Mouse (Mus musculus): ENCODE measurements at regions not wholly inside any gene's neighbourhood (a gene's known extent, or its start where the extent isn't known, plus 50 kb on each side); places are given as distances from the start of the nearest gene placed in this dataset.

- no peak for DNase-seq (ENCODE audit: low spot score)
Observed at GRCm38 (mm10) chr13:99847531-99847930, 53.4 kb downstream of the Cartpt start.

GRCm38 (mm10) chr13:99842626-99843025 lies 58.3 kb downstream of the Cartpt start:
- DNase-seq (ENCODE audit: low spot score), result peak; percentile 84

- no peak for DNase-seq (ENCODE audit: low spot score)
Observed at GRCm38 (mm10) chr13:99839446-99839845, 61.4 kb downstream of the Cartpt start.

GRCm38 (mm10) chr13:99837772-99838425 lies 63.0 kb downstream of the Cartpt start:
- DNase-seq (ENCODE audit: low spot score), result peak; percentile 92

- DNase-seq (ENCODE audit: low spot score), result no peak
Observed at GRCm38 (mm10) chr13:99837180-99837579, 63.7 kb downstream of the Cartpt start.

- DNase-seq (ENCODE audit: low spot score), result no peak
Observed at GRCm38 (mm10) chr13:99836586-99836985, 64.3 kb downstream of the Cartpt start.

- no peak for DNase-seq (ENCODE audit: low spot score)
Observed at GRCm38 (mm10) chr13:99835518-99835917, 65.4 kb downstream of the Cartpt start.

GRCm38 (mm10) chr13:99830080-99830724 lies 70.7 kb downstream of the Cartpt start:
- no peak for DNase-seq (ENCODE audit: low spot score)

- DNase-seq (ENCODE audit: low spot score), result no peak
Observed at GRCm38 (mm10) chr13:99827573-99827972, 73.3 kb downstream of the Cartpt start.

GRCm38 (mm10) chr13:99824625-99825024 lies 76.3 kb downstream of the Cartpt start:
- no peak for DNase-seq (ENCODE audit: low spot score)

- no peak for DNase-seq (ENCODE audit: low spot score)
Observed at GRCm38 (mm10) chr13:99816666-99817065, 84.2 kb downstream of the Cartpt start.

- DNase-seq (ENCODE audit: low spot score), result no peak
Observed at GRCm38 (mm10) chr13:99815786-99816185, 85.1 kb downstream of the Cartpt start.

GRCm38 (mm10) chr13:99814801-99815200 lies 86.1 kb downstream of the Cartpt start:
- peak; percentile 80 for DNase-seq (ENCODE audit: low spot score)

- peak; percentile 22 for DNase-seq (ENCODE audit: low spot score)
Observed at GRCm38 (mm10) chr13:99814033-99814556, 86.8 kb downstream of the Cartpt start.

GRCm38 (mm10) chr13:99794448-99794847 lies 106.4 kb downstream of the Cartpt start:
- DNase-seq (ENCODE audit: low spot score), result peak; percentile 54

GRCm38 (mm10) chr13:99793786-99794435 lies 107.0 kb downstream of the Cartpt start:
- DNase-seq (ENCODE audit: low spot score), result peak; percentile 29

GRCm38 (mm10) chr13:99793001-99793400 lies 107.9 kb downstream of the Cartpt start:
- no peak for DNase-seq (ENCODE audit: low spot score)

- DNase-seq (ENCODE audit: low spot score), result no peak
Observed at GRCm38 (mm10) chr13:99790951-99791350, 109.9 kb downstream of the Cartpt start.

GRCm38 (mm10) chr13:99787760-99788159 lies 113.1 kb downstream of the Cartpt start:
- DNase-seq (ENCODE audit: low spot score), result no peak

GRCm38 (mm10) chr13:99785427-99785826 lies 115.5 kb downstream of the Cartpt start:
- DNase-seq (ENCODE audit: low spot score), result peak; percentile 98

GRCm38 (mm10) chr13:99784314-99784713 lies 116.6 kb downstream of the Cartpt start:
- DNase-seq (ENCODE audit: low spot score), result no peak

GRCm38 (mm10) chr13:99782883-99783721 lies 117.8 kb downstream of the Cartpt start:
- DNase-seq (ENCODE audit: low spot score), result no peak
